Mouse (Mus musculus): ENCODE data around the gene Ntm. TPM values are rescaled to one million over a fixed set of nuclear protein-coding genes. Genes with fewer than 3 reads are reported as not detected.

Gene Ntm
- polyA plus RNA-seq, 1 experiment from 2014 or later, result 160 TPM

GRCm38 (mm10) chr9:29389224-29389623 is 573.7 kb downstream of the Ntm start:
- H3K9ac ChIP-seq (replicated peaks; ENCODE audit: low read length), result no peak overlapping the region

GRCm38 (mm10) chr9:29387136-29387535 is 575.8 kb downstream of the Ntm start:
- Histone ChIP-seq H3K4me3 (replicated peaks; ENCODE audit: low read depth, low read length) (no peak overlapping the region), H3K4me1 (ENCODE audit: control insufficient read depth, insufficient read depth, low read length) (no peaks in the 10 kb centered on the region; the same call in 1 of the 2 replicates), H3K4me2 (ENCODE audit: low read length) (no peak overlapping the region), H3K9me3 (ENCODE audit: control insufficient read depth, low read length) (no peaks in the 10 kb centered on the region), H3K9ac (replicated peaks; ENCODE audit: low read length) (no peak overlapping the region), H3K27ac (replicated peaks; ENCODE audit: low read depth, low read length) (no peak overlapping the region), H3K36me3 (ENCODE audit: control insufficient read depth, insufficient read depth, low read length) (no peaks in the 10 kb centered on the region), H3K27me3 (ENCODE audit: control insufficient read depth, insufficient read depth, low read length) (no peaks in the 10 kb centered on the region)
- ATAC-seq (ENCODE audit: low FRiP score, low TSS enrichment) (no peak), DNase-seq (no peak)
- 77% methylated on average over 4 of the region's 4 CpGs for WGBS

More at GRCm38 (mm10) chr9:29389224-29389623, 573.7 kb downstream of the Ntm start:
- no peak for ATAC-seq (ENCODE audit: low FRiP score, low TSS enrichment)
- no peaks in the 10 kb centered on the region; the same call in 1 of the 2 replicates for H3K4me1 ChIP-seq (ENCODE audit: control insufficient read depth, insufficient read depth, low read length)
- no peaks in the 10 kb centered on the region for H3K27me3 ChIP-seq (ENCODE audit: control insufficient read depth, insufficient read depth, low read length)
- H3K27ac ChIP-seq (replicated peaks; ENCODE audit: low read depth, low read length), result no peak overlapping the region
- no peak for DNase-seq
- no peaks in the 10 kb centered on the region for H3K36me3 ChIP-seq (ENCODE audit: control insufficient read depth, insufficient read depth, low read length)
- H3K4me2 ChIP-seq (ENCODE audit: low read length), result no peak overlapping the region
- H3K9me3 ChIP-seq (ENCODE audit: control insufficient read depth, low read length), result no peaks in the 10 kb centered on the region
- WGBS, result 74% methylated on average over 7 of the region's 7 CpGs
- H3K4me3 ChIP-seq (replicated peaks; ENCODE audit: low read depth, low read length), result no peak overlapping the region

GRCm38 (mm10) chr9:29377172-29378002 is 585.6 kb downstream of the Ntm start:
- Histone ChIP-seq H3K4me2 (ENCODE audit: low read length) (no peak overlapping the region), H3K36me3 (ENCODE audit: control insufficient read depth, insufficient read depth, low read length) (no peaks in the 10 kb centered on the region), H3K4me1 (ENCODE audit: control insufficient read depth, insufficient read depth, low read length) (no peaks in the 10 kb centered on the region), H3K27ac (replicated peaks; ENCODE audit: low read depth, low read length) (no peak overlapping the region), H3K27me3 (ENCODE audit: control insufficient read depth, insufficient read depth, low read length) (no peaks in the 10 kb centered on the region), H3K4me3 (replicated peaks; ENCODE audit: low read depth, low read length) (no peak overlapping the region), H3K9me3 (ENCODE audit: control insufficient read depth, low read length) (no peaks in the 10 kb centered on the region), H3K9ac (replicated peaks; ENCODE audit: low read length) (no peak overlapping the region)
- ATAC-seq (ENCODE audit: low FRiP score, low TSS enrichment) (no peak), DNase-seq (no peak)
- 87% methylated on average over 12 of the region's 12 CpGs for WGBS

- 86% methylated on average over 3 of the region's 3 CpGs for WGBS
- no peak for ATAC-seq (ENCODE audit: low FRiP score, low TSS enrichment)
- no peak overlapping the region for H3K27ac ChIP-seq (replicated peaks; ENCODE audit: low read depth, low read length)
Observed at GRCm38 (mm10) chr9:29371341-29371740, 591.6 kb downstream of the Ntm start.

GRCm38 (mm10) chr9:29369621-29370020 is 593.3 kb downstream of the Ntm start:
- no peaks in the 10 kb centered on the region for H3K27me3 ChIP-seq (ENCODE audit: control insufficient read depth, insufficient read depth, low read length)
- H3K9ac ChIP-seq (replicated peaks; ENCODE audit: low read length), result no peak overlapping the region
- ATAC-seq (ENCODE audit: low FRiP score, low TSS enrichment) (no peak), DNase-seq (no peak)
- H3K4me2 ChIP-seq (ENCODE audit: low read length), result no peak overlapping the region
- H3K36me3 ChIP-seq (ENCODE audit: control insufficient read depth, insufficient read depth, low read length), result no peaks in the 10 kb centered on the region
- no peaks in the 10 kb centered on the region for H3K4me1 ChIP-seq (ENCODE audit: control insufficient read depth, insufficient read depth, low read length)
- 82% methylated on average over 3 of the region's 3 CpGs for WGBS
- no peak overlapping the region for H3K4me3 ChIP-seq (replicated peaks; ENCODE audit: low read depth, low read length)
- no peaks in the 10 kb centered on the region for H3K9me3 ChIP-seq (ENCODE audit: control insufficient read depth, low read length)
- no peak overlapping the region for H3K27ac ChIP-seq (replicated peaks; ENCODE audit: low read depth, low read length)

More at GRCm38 (mm10) chr9:29371341-29371740, 591.6 kb downstream of the Ntm start:
- no peaks in the 10 kb centered on the region for H3K4me1 ChIP-seq (ENCODE audit: control insufficient read depth, insufficient read depth, low read length)
- no peaks in the 10 kb centered on the region for H3K27me3 ChIP-seq (ENCODE audit: control insufficient read depth, insufficient read depth, low read length)
- no peak overlapping the region for H3K9ac ChIP-seq (replicated peaks; ENCODE audit: low read length)
- no peak for DNase-seq
- no peaks in the 10 kb centered on the region for H3K36me3 ChIP-seq (ENCODE audit: control insufficient read depth, insufficient read depth, low read length)
- no peak overlapping the region for H3K4me2 ChIP-seq (ENCODE audit: low read length)
- H3K9me3 ChIP-seq (ENCODE audit: control insufficient read depth, low read length), result no peaks in the 10 kb centered on the region
- H3K4me3 ChIP-seq (replicated peaks; ENCODE audit: low read depth, low read length), result no peak overlapping the region

- H3K4me1 ChIP-seq (ENCODE audit: control insufficient read depth, insufficient read depth, low read length), result no peaks in the 10 kb centered on the region
- H3K9ac ChIP-seq (replicated peaks; ENCODE audit: low read length), result no peak overlapping the region
- no peak overlapping the region for H3K4me3 ChIP-seq (replicated peaks; ENCODE audit: low read depth, low read length)
- DNase-seq (no peak), ATAC-seq (ENCODE audit: low FRiP score, low TSS enrichment) (no peak)
- H3K4me2 ChIP-seq (ENCODE audit: low read length), result no peak overlapping the region
- no peaks in the 10 kb centered on the region for H3K9me3 ChIP-seq (ENCODE audit: control insufficient read depth, low read length)
- no peaks in the 10 kb centered on the region for H3K27me3 ChIP-seq (ENCODE audit: control insufficient read depth, insufficient read depth, low read length)
- WGBS, result 66% methylated on average over 3 of the region's 3 CpGs
- H3K36me3 ChIP-seq (ENCODE audit: control insufficient read depth, insufficient read depth, low read length), result no peaks in the 10 kb centered on the region
- no peak overlapping the region for H3K27ac ChIP-seq (replicated peaks; ENCODE audit: low read depth, low read length)
Observed at GRCm38 (mm10) chr9:29368291-29368690, 594.6 kb downstream of the Ntm start.

GRCm38 (mm10) chr9:29357796-29358195 is 605.1 kb downstream of the Ntm start:
- no peak for DNase-seq
- no peaks in the 10 kb centered on the region for H3K4me1 ChIP-seq (ENCODE audit: control insufficient read depth, insufficient read depth, low read length)

GRCm38 (mm10) chr9:29342303-29342702 is 620.6 kb downstream of the Ntm start:
- WGBS, result 89% methylated on average over 7 of the region's 7 CpGs
- ATAC-seq (ENCODE audit: low FRiP score, low TSS enrichment) (no peak), DNase-seq (no peak)
- Histone ChIP-seq H3K36me3 (ENCODE audit: control insufficient read depth, insufficient read depth, low read length) (no peaks in the 10 kb centered on the region), H3K27me3 (ENCODE audit: control insufficient read depth, insufficient read depth, low read length) (no peaks in the 10 kb centered on the region), H3K9me3 (ENCODE audit: control insufficient read depth, low read length) (no peaks in the 10 kb centered on the region), H3K4me2 (ENCODE audit: low read length) (no peak overlapping the region), H3K4me1 (ENCODE audit: control insufficient read depth, insufficient read depth, low read length) (no peaks in the 10 kb centered on the region), H3K27ac (replicated peaks; ENCODE audit: low read depth, low read length) (no peak overlapping the region), H3K9ac (replicated peaks; ENCODE audit: low read length) (no peak overlapping the region), H3K4me3 (replicated peaks; ENCODE audit: low read depth, low read length) (no peak overlapping the region)

More at GRCm38 (mm10) chr9:29357796-29358195, 605.1 kb downstream of the Ntm start:
- H3K9ac ChIP-seq (replicated peaks; ENCODE audit: low read length), result no peak overlapping the region
- H3K27me3 ChIP-seq (ENCODE audit: control insufficient read depth, insufficient read depth, low read length), result no peaks in the 10 kb centered on the region
- 92% methylated on average over 4 of the region's 4 CpGs for WGBS
- ATAC-seq (ENCODE audit: low FRiP score, low TSS enrichment), result no peak
- H3K4me3 ChIP-seq (replicated peaks; ENCODE audit: low read depth, low read length), result no peak overlapping the region
- no peaks in the 10 kb centered on the region for H3K9me3 ChIP-seq (ENCODE audit: control insufficient read depth, low read length)
- H3K27ac ChIP-seq (replicated peaks; ENCODE audit: low read depth, low read length), result no peak overlapping the region
- no peak overlapping the region for H3K4me2 ChIP-seq (ENCODE audit: low read length)
- H3K36me3 ChIP-seq (ENCODE audit: control insufficient read depth, insufficient read depth, low read length), result no peaks in the 10 kb centered on the region

GRCm38 (mm10) chr9:29341292-29341691 is 621.6 kb downstream of the Ntm start:
- 90% methylated on average over 3 of the region's 3 CpGs for WGBS
- no peaks in the 10 kb centered on the region for H3K27me3 ChIP-seq (ENCODE audit: control insufficient read depth, insufficient read depth, low read length)

More at GRCm38 (mm10) chr9:29341292-29341691, 621.6 kb downstream of the Ntm start:
- no peak overlapping the region for H3K27ac ChIP-seq (replicated peaks; ENCODE audit: low read depth, low read length)
- H3K4me3 ChIP-seq (replicated peaks; ENCODE audit: low read depth, low read length), result no peak overlapping the region
- H3K9ac ChIP-seq (replicated peaks; ENCODE audit: low read length), result no peak overlapping the region
- DNase-seq (no peak), ATAC-seq (ENCODE audit: low FRiP score, low TSS enrichment) (no peak)
- H3K36me3 ChIP-seq (ENCODE audit: control insufficient read depth, insufficient read depth, low read length), result no peaks in the 10 kb centered on the region
- H3K4me2 ChIP-seq (ENCODE audit: low read length), result no peak overlapping the region
- H3K4me1 ChIP-seq (ENCODE audit: control insufficient read depth, insufficient read depth, low read length), result no peaks in the 10 kb centered on the region
- no peaks in the 10 kb centered on the region for H3K9me3 ChIP-seq (ENCODE audit: control insufficient read depth, low read length)

All from midbrain, embryonic 14.5 days (tissue).